Mouse (Mus musculus) leukemia stem cell, adult 10-12 weeks (primary cell): ENCODE data around the gene Ins2. TPM values are rescaled to one million over a fixed set of nuclear protein-coding genes. Genes with fewer than 3 reads are reported as not detected.

Experiments
- polyA plus RNA-seq: library from polyadenylated mRNA; stranded (reverse); fragments of >175 nt; gene quantifications from 2 replicates; pipeline ENCODE4 v1.2.3, GENCODE M21; 2012; ENCODE audit warnings: low replicate concordance

The Ins2 gene
- not detected in 2 replicates for polyA plus RNA-seq

DNA sequence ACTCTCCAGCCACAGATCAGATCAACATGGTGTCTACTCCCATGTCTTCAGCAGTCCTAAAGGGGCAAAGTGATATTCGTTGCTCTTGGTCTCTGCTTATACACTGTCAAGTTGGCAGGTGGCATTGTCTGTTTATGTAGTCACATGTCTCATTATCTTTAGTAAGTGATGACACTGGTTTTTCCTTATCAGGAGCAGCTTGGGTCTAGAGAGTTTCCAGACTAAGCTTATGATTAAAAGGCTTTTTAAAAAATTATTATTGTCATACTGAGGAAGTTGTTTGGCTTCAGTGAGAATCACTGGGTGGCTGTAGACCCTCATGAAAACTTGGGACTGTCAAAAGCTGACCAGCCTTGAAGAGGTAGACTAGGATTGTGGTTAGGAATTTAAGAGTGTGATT lies at the start of gene Ins2:
TSS of gene Ins2 (minus strand) at position 101 of the 400 bp plus-strand sequence.

GRCm38 (mm10) chr7:142669751-142670625 lies 73.2 kb downstream of the Ins2 start, which contains the start of gene Gm49394:
TSS of gene Gm49394 (minus strand) at chr7:142669942.

GRCm38 (mm10) chr7:142666659-142667058 lies 76.5 kb downstream of the Ins2 start, which contains the start of gene Igf2:
TSS of gene Igf2 (minus strand) at chr7:142666816.

Other genes starting within 250 kb of the Ins2 start
- gene Tnnt3, start 244.5 kb downstream of the Ins2 start, polyA plus RNA-seq = 0.83 TPM in 1 of 2 replicates, not detected in the other
- 12.1 and 25.9 TPM in 2 replicates for gene Mrpl23, start 210.7 kb downstream of the Ins2 start, polyA plus RNA-seq
- 0.31 TPM in 1 of 2 replicates, not detected in the other for gene Igf2, start 76.6 kb downstream of the Ins2 start, polyA plus RNA-seq
- gene Gm49394, start 73.4 kb downstream of the Ins2 start, polyA plus RNA-seq = not detected in 2 replicates
- gene Th, start 187.7 kb upstream of the Ins2 start, polyA plus RNA-seq = not detected in 2 replicates
- gene Ascl2, start 225.9 kb upstream of the Ins2 start, polyA plus RNA-seq = 0.84 and 2.5 TPM in 2 replicates